1 mouse cellular context compared by ENCODE assay signal in genomic region chr6:122556959-122557561, GRCm38 (mm10).
TF ChIP-seq lines count a peak whose summit lies in the region.

No protein-coding gene starts in this region.

TF ChIP-seq in C2C12, 6 proteins besides CTCF, POLR2A, EP300 and RAD21:
- no peak for TF ChIP-seq CEBPB (IDR thresholded peaks at IDR 0.05; ENCODE audit: low read depth)
